Mouse (Mus musculus): Measurements from ENCODE around the gene Med18. TPM values are rescaled to one million over a fixed set of nuclear protein-coding genes. Genes with fewer than 3 reads are reported as not detected.
"Not testable (repeated sequence)": the region's sequence is repeated elsewhere in the genome, so short reads cannot be mapped to it uniquely, and the experiment has no call there.

The Med18 gene
- polyA plus RNA-seq, 1 experiment from 2014 or later = 25.2 TPM

DNA sequence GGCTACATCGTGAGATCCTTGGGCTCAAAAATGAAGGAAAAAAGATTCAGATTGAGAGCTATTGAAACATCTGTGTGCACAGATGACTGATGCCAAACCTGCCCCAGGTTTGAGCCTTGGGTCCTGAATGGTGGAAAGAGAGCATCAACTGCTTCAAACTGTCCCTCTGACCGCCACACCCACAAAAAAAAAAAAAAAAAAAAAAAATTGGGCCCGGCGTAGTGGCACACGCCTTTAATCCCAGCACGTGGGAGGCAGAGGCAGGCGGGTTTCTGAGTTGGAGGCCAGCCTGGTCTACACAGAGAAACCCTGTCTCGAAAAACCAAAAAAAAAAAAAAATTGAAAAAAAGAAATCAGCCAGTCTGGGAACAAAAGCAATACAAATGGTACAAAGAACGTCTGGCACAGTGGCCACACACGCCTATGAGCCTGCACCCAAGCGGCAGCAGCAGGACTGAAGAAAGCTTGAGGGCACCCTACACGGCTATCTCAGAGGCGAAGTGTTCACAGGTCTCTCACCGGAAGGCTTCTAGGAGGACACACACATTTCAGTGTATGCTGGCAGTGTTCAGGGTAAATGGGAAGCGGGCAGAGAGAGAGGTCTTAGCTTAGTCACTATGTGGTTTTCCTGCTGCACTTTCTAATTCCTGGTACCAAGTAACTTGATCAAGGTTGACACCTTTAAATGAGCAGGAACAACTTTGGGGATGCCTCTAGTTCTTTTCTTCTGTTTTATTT lies 26.7 kb upstream of the Med18 start:
- ATAC-seq (replicated peaks; ENCODE audit: insufficient number of reproducible peaks, low FRiP score, low TSS enrichment, low read depth) (no peak), DNase-seq (ENCODE audit: low spot score) (no peak)
- Histone ChIP-seq H3K4me3 (ENCODE audit: low read depth, low read length) (no peak overlapping the region), H3K9me3 (replicated peaks; ENCODE audit: control insufficient read depth, low read length) (no peaks in the 10 kb centered on the region), H3K36me3 (replicated peaks; ENCODE audit: control insufficient read depth, insufficient read depth, low read depth, low read length) (no peaks in the 10 kb centered on the region), H3K4me2 (ENCODE audit: low read depth, low read length) (no peak overlapping the region), H3K4me1 (ENCODE audit: control insufficient read depth, insufficient read depth, low read length) (no peaks in the 10 kb centered on the region), H3K9ac (replicated peaks; ENCODE audit: low read length) (no peak overlapping the region), H3K27me3 (ENCODE audit: control insufficient read depth, insufficient read depth, low read length) (no peaks in the 10 kb centered on the region), H3K27ac (replicated peaks; ENCODE audit: low read depth, low read length) (no peak overlapping the region)
- 91% methylated on average over 15 of the region's 15 CpGs for WGBS

DNA sequence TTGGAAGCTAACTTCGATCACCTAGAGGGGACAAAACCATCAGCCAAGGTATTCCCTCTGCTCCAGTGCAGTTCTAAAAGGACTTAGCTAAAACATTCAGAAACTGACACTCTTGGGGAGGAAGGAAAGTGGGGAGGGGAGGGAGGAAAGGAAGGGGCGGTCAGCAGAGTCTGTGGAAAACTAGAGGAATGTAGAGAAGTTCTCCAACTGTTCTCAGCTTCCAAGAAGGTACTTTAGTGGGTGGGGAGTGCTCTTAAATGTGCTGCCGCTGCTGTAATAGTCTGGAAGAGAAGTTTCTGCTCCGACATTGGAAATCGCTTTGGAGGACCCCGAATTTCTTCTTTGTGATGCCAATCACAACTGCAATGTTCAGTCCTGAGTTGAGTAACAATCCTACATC lies 25.3 kb upstream of the Med18 start:
- no peaks in the 10 kb centered on the region for H3K4me1 ChIP-seq (ENCODE audit: control insufficient read depth, insufficient read depth, low read length)
- no peak overlapping the region for H3K9ac ChIP-seq (replicated peaks; ENCODE audit: low read length)
- H3K27ac ChIP-seq (replicated peaks; ENCODE audit: low read depth, low read length) = no peak overlapping the region
- 81% methylated on average over 6 of the region's 6 CpGs for WGBS
- no peak overlapping the region for H3K4me3 ChIP-seq (ENCODE audit: low read depth, low read length)
- DNase-seq (ENCODE audit: low spot score) = no peak
- no peak for ATAC-seq (replicated peaks; ENCODE audit: insufficient number of reproducible peaks, low FRiP score, low TSS enrichment, low read depth)
- H3K27me3 ChIP-seq (ENCODE audit: control insufficient read depth, insufficient read depth, low read length) = no peaks in the 10 kb centered on the region
- H3K4me2 ChIP-seq (ENCODE audit: low read depth, low read length) = no peak overlapping the region
- H3K9me3 ChIP-seq (replicated peaks; ENCODE audit: control insufficient read depth, low read length) = no peaks in the 10 kb centered on the region
- no peaks in the 10 kb centered on the region for H3K36me3 ChIP-seq (replicated peaks; ENCODE audit: control insufficient read depth, insufficient read depth, low read depth, low read length)

DNA sequence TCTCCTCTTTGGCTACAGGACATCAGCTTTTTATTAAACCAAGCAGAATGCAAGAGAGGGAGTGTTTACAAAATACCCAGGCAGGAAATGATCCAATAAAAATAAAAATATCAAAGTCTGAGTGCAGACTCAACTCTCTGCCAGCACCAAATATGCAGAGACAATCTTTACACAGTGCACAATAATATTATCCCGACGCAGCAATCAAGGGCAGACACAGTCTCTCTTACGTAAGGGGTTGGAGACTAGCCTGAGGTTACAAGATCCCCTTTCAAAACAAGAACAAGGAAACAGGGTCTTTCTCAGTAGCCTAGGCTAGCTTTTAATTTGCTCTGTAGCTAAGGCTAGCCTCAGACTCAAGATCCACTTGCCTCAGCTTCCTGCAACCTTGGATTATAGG lies 24.8 kb upstream of the Med18 start:
- H3K4me3 ChIP-seq (ENCODE audit: low read depth, low read length) = no peak overlapping the region
- no peak for DNase-seq (ENCODE audit: low spot score)
- H3K27ac ChIP-seq (replicated peaks; ENCODE audit: low read depth, low read length) = no peak overlapping the region
- no peaks in the 10 kb centered on the region for H3K9me3 ChIP-seq (replicated peaks; ENCODE audit: control insufficient read depth, low read length)
- H3K4me2 ChIP-seq (ENCODE audit: low read depth, low read length) = no peak overlapping the region
- ATAC-seq (replicated peaks; ENCODE audit: insufficient number of reproducible peaks, low FRiP score, low TSS enrichment, low read depth) = no peak
- H3K27me3 ChIP-seq (ENCODE audit: control insufficient read depth, insufficient read depth, low read length) = no peaks in the 10 kb centered on the region
- H3K4me1 ChIP-seq (ENCODE audit: control insufficient read depth, insufficient read depth, low read length) = no peaks in the 10 kb centered on the region
- no peaks in the 10 kb centered on the region for H3K36me3 ChIP-seq (replicated peaks; ENCODE audit: control insufficient read depth, insufficient read depth, low read depth, low read length)
- H3K9ac ChIP-seq (replicated peaks; ENCODE audit: low read length) = no peak overlapping the region
- WGBS = 87% methylated on average over 3 of the region's 3 CpGs

DNA sequence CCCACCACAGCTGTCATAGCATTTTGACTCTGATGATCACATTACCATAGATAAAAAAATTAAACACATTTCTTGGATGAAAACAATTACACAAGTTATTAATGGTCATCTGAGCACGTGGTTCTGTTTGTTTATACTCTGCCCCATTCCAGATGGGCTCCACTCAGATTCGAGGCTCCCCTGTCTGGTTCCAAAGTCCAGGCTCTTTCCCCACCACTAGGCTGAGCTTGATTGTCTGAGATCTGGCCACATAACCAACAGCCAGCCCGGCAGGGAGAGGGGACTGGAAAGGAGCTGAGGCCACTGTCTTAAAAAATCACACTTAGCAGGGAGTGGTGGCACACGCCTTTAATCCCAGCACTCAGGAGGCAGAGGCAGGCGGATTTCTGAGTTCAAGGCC lies 21.1 kb upstream of the Med18 start:
- Histone ChIP-seq H3K4me3 (ENCODE audit: low read depth, low read length) (no peak overlapping the region), H3K9me3 (replicated peaks; ENCODE audit: control insufficient read depth, low read length) (no peaks in the 10 kb centered on the region), H3K4me2 (ENCODE audit: low read depth, low read length) (no peak overlapping the region), H3K9ac (replicated peaks; ENCODE audit: low read length) (no peak overlapping the region), H3K27me3 (ENCODE audit: control insufficient read depth, insufficient read depth, low read length) (no peaks in the 10 kb centered on the region), H3K27ac (replicated peaks; ENCODE audit: low read depth, low read length) (no peak overlapping the region), H3K4me1 (ENCODE audit: control insufficient read depth, insufficient read depth, low read length) (no peaks in the 10 kb centered on the region), H3K36me3 (replicated peaks; ENCODE audit: control insufficient read depth, insufficient read depth, low read depth, low read length) (no peaks in the 10 kb centered on the region)
- 71% methylated on average over 5 of the region's 5 CpGs for whole genome bisulfite sequencing
- DNase-seq (ENCODE audit: low spot score) = no peak
- ATAC-seq (replicated peaks; ENCODE audit: insufficient number of reproducible peaks, low FRiP score, low TSS enrichment, low read depth) = no peak

DNA sequence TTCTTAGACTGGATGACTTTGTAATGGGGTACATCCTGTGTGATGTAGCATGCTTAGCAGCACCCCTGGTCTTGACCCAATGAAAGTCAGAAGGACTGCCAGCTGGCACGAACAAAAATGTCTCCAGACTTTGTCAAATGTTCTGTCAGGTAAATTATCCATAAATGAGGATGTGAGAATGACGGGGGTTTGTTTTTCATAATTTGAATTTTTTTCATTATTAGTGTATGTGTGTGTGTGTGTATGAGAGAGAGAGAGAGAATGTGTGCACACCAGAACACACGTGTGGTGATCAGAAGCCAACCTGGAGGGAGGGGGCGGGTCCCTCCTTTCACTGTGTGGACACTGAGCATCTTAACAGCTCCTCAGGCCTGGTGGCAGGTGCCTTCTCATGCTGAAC lies 20.5 kb upstream of the Med18 start:
- DNase-seq (ENCODE audit: low spot score) = no peak
- H3K27me3 ChIP-seq (ENCODE audit: control insufficient read depth, insufficient read depth, low read length) = no peaks in the 10 kb centered on the region
- no peak overlapping the region for H3K9ac ChIP-seq (replicated peaks; ENCODE audit: low read length)
- no peaks in the 10 kb centered on the region for H3K9me3 ChIP-seq (replicated peaks; ENCODE audit: control insufficient read depth, low read length)
- no peak overlapping the region for H3K27ac ChIP-seq (replicated peaks; ENCODE audit: low read depth, low read length)
- H3K4me2 ChIP-seq (ENCODE audit: low read depth, low read length) = no peak overlapping the region
- H3K36me3 ChIP-seq (replicated peaks; ENCODE audit: control insufficient read depth, insufficient read depth, low read depth, low read length) = no peaks in the 10 kb centered on the region
- WGBS = 83% methylated on average over 4 of the region's 4 CpGs
- no peak for ATAC-seq (replicated peaks; ENCODE audit: insufficient number of reproducible peaks, low FRiP score, low TSS enrichment, low read depth)
- H3K4me3 ChIP-seq (ENCODE audit: low read depth, low read length) = no peak overlapping the region
- H3K4me1 ChIP-seq (ENCODE audit: control insufficient read depth, insufficient read depth, low read length) = no peaks in the 10 kb centered on the region

DNA sequence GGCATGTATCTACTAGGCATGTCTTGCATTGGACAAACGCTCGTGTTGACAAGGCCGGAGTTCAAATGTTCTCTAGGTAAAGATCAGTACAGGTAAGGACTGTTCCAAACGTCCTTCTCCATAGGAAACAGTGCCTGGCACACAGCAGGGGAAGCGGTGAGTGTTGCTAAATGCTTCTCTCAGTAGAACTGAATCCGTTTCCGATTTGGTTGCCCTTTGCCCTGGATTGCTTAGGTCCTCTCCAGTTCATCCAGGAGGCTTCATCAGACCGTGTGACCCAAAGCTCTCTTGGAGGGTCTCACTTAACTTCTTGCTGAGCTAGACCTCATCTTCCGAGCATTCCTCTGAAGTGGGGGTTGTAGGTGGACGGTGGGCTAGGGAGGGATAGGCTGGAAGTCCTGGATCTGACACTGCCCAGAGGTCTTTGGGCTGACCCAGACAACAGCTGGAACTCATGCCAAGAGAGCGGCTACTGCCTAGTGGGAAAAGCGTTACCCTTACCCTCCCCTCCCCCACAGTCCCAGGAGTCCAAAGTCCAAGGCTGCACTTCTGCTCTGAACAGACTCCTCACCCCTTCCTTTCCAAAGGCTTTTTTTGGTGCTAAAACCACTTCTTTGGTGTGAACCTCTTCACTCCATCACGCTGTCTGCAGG lies 19.4 kb upstream of the Med18 start:
- WGBS = 74% methylated on average over 13 of the region's 13 CpGs
- H3K36me3 ChIP-seq (replicated peaks; ENCODE audit: control insufficient read depth, insufficient read depth, low read depth, low read length) = no peaks in the 10 kb centered on the region
- no peak for ATAC-seq (replicated peaks; ENCODE audit: insufficient number of reproducible peaks, low FRiP score, low TSS enrichment, low read depth)
- no peak for DNase-seq (ENCODE audit: low spot score)
- no peak overlapping the region for H3K4me2 ChIP-seq (ENCODE audit: low read depth, low read length)
- H3K4me1 ChIP-seq (ENCODE audit: control insufficient read depth, insufficient read depth, low read length) = no peaks in the 10 kb centered on the region
- H3K27ac ChIP-seq (replicated peaks; ENCODE audit: low read depth, low read length) = no peak overlapping the region
- H3K27me3 ChIP-seq (ENCODE audit: control insufficient read depth, insufficient read depth, low read length) = no peaks in the 10 kb centered on the region
- no peak overlapping the region for H3K9ac ChIP-seq (replicated peaks; ENCODE audit: low read length)
- no peak overlapping the region for H3K4me3 ChIP-seq (ENCODE audit: low read depth, low read length)
- no peaks in the 10 kb centered on the region for H3K9me3 ChIP-seq (replicated peaks; ENCODE audit: control insufficient read depth, low read length)

DNA sequence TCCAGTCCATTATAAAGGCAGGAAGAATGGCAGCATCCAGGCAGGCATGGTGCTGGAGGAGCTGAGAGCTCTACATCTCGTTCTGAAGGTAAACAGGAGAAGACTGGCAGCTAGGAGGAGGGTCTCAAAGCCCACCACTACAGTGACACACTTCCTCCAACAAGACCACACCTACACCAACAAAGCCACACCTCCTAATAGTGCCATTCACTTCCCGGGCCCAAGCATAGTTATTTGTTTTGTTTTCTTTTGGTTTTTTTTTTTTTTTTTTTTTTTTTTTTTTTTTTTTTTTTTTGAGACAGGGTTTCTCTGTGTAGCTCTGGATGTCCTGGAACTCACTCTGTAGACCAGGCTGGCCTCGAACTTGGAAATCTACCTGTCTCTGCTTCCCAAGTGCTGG lies 18.4 kb upstream of the Med18 start:
- H3K4me1 ChIP-seq (ENCODE audit: control insufficient read depth, insufficient read depth, low read length); ATAC-seq (replicated peaks; ENCODE audit: insufficient number of reproducible peaks, low FRiP score, low TSS enrichment, low read depth); H3K36me3 ChIP-seq (replicated peaks; ENCODE audit: control insufficient read depth, insufficient read depth, low read depth, low read length); H3K4me3 ChIP-seq (ENCODE audit: low read depth, low read length); DNase-seq (ENCODE audit: low spot score); H3K27ac ChIP-seq (replicated peaks; ENCODE audit: low read depth, low read length); H3K4me2 ChIP-seq (ENCODE audit: low read depth, low read length); H3K27me3 ChIP-seq (ENCODE audit: control insufficient read depth, insufficient read depth, low read length); H3K9me3 ChIP-seq (replicated peaks; ENCODE audit: control insufficient read depth, low read length); H3K9ac ChIP-seq (replicated peaks; ENCODE audit: low read length): not testable (repeated sequence)
- 71% methylated on average over 3 of the region's 3 CpGs for WGBS

DNA sequence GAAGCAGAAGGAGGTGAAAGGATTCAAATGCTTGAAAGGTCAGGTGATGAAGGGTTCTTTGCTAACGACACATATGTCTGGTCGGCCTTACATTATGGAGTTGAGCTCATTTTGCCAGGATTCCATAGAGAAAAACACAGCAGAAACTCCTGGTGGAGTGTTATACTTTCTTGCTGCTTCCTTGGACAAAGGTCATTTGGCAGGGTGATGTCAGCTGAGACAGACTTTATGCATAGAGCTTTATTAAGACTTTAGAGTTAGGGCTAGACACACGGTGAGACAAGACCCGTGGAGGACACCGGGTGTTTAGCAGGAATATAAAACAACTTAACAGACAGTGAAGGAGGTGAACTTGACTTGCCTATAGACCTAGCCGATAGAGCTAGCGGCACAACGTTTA lies 14.1 kb upstream of the Med18 start:
- DNase-seq (ENCODE audit: low spot score) = no peak
- no peak for ATAC-seq (replicated peaks; ENCODE audit: insufficient number of reproducible peaks, low FRiP score, low TSS enrichment, low read depth)
- Histone ChIP-seq H3K4me3 (ENCODE audit: low read depth, low read length) (no peak overlapping the region), H3K9ac (replicated peaks; ENCODE audit: low read length) (no peak overlapping the region), H3K4me2 (ENCODE audit: low read depth, low read length) (no peak overlapping the region), H3K27ac (replicated peaks; ENCODE audit: low read depth, low read length) (no peak overlapping the region), H3K4me1 (ENCODE audit: control insufficient read depth, insufficient read depth, low read length) (no peaks in the 10 kb centered on the region), H3K27me3 (ENCODE audit: control insufficient read depth, insufficient read depth, low read length) (no peaks in the 10 kb centered on the region), H3K36me3 (replicated peaks; ENCODE audit: control insufficient read depth, insufficient read depth, low read depth, low read length) (no peaks in the 10 kb centered on the region), H3K9me3 (replicated peaks; ENCODE audit: control insufficient read depth, low read length) (no peaks in the 10 kb centered on the region)
- 93% methylated on average over 8 of the region's 8 CpGs for WGBS
